Mouse (Mus musculus): ENCODE results near the gene Armc10. TPM values are rescaled to one million over a fixed set of nuclear protein-coding genes. Genes with fewer than 3 reads are reported as not detected.
A peak's percentile ranks its signal among the peaks of the same experiment; 100 is the strongest.

Armc10 gene
- polyA plus RNA-seq, 1 experiment from 2014 or later = 35.7 TPM

- Histone ChIP-seq H3K9me3 (no peaks in the 10 kb centered on the region), H3K4me2 (peak overlapping the region; percentile 75), H3K27ac (0 out of 2 replicates have a peak overlapping the region, but pooled peaks have one; percentile 33), H3K4me1 (peaks cover 22% of the 10 kb centered on the region), H3K27me3 (peaks cover 4% of the 10 kb centered on the region; the same call in 1 of the 2 replicates), H3K4me3 (peak overlapping the region; percentile 80), H3K36me3 (peaks cover 19% of the 10 kb centered on the region), H3K9ac (no peak overlapping the region)
- ATAC-seq (ENCODE audit: insufficient number of reproducible peaks, low FRiP score, low TSS enrichment, low read depth) = no peak
- 8% methylated on average over 14 of the region's 14 CpGs for WGBS
Measured at GRCm38 (mm10) chr5:21644891-21645438, 648 bp upstream of the Armc10 start.

- WGBS = under 1% methylated on average over 25 of the region's 25 CpGs
- ATAC-seq (ENCODE audit: insufficient number of reproducible peaks, low FRiP score, low TSS enrichment, low read depth) = peak; percentile 35
- Histone ChIP-seq H3K27ac (peak overlapping the region; percentile 86), H3K4me2 (peak overlapping the region; percentile 75), H3K9me3 (no peaks in the 10 kb centered on the region), H3K4me3 (peak overlapping the region; percentile 80), H3K27me3 (peaks cover 4% of the 10 kb centered on the region; the same call in 1 of the 2 replicates), H3K4me1 (peaks cover 22% of the 10 kb centered on the region), H3K9ac (peak overlapping the region; percentile 69), H3K36me3 (peaks cover 29% of the 10 kb centered on the region)
Measured at GRCm38 (mm10) chr5:21646133-21646491, 499 bp downstream of the Armc10 start.

GRCm38 (mm10) chr5:21650736-21651135 lies 5.1 kb downstream of the Armc10 start:
- no peaks in the 10 kb centered on the region for H3K27me3 ChIP-seq
- no peak overlapping the region for H3K4me3 ChIP-seq
- peaks cover 15% of the 10 kb centered on the region for H3K4me1 ChIP-seq
- H3K9me3 ChIP-seq = no peaks in the 10 kb centered on the region
- 72% methylated on average over 2 of the region's 2 CpGs for WGBS
- peaks cover 56% of the 10 kb centered on the region for H3K36me3 ChIP-seq
- H3K27ac ChIP-seq = no peak overlapping the region
- no peak overlapping the region for H3K9ac ChIP-seq
- H3K4me2 ChIP-seq = no peak overlapping the region
- ATAC-seq (ENCODE audit: insufficient number of reproducible peaks, low FRiP score, low TSS enrichment, low read depth) = no peak

- H3K9ac ChIP-seq = no peak overlapping the region
- no peak overlapping the region for H3K27ac ChIP-seq
- no peak overlapping the region for H3K4me3 ChIP-seq
- no peaks in the 10 kb centered on the region for H3K9me3 ChIP-seq
- H3K4me2 ChIP-seq = no peak overlapping the region
- WGBS = 63% methylated on average over 7 of the region's 7 CpGs
- peaks cover 60% of the 10 kb centered on the region for H3K36me3 ChIP-seq
- no peak for ATAC-seq (ENCODE audit: insufficient number of reproducible peaks, low FRiP score, low TSS enrichment, low read depth)
- H3K4me1 ChIP-seq = peaks cover 7% of the 10 kb centered on the region; the same call in 1 of the 2 replicates
- no peaks in the 10 kb centered on the region for H3K27me3 ChIP-seq
Measured at GRCm38 (mm10) chr5:21651885-21652612, 6.4 kb downstream of the Armc10 start.

- WGBS = 93% methylated on average over 9 of the region's 9 CpGs
- H3K27ac ChIP-seq = no peak overlapping the region
- no peak for ATAC-seq (ENCODE audit: insufficient number of reproducible peaks, low FRiP score, low TSS enrichment, low read depth)
- H3K9me3 ChIP-seq = no peaks in the 10 kb centered on the region
- no peaks in the 10 kb centered on the region for H3K4me1 ChIP-seq
- H3K4me2 ChIP-seq = no peak overlapping the region
- H3K4me3 ChIP-seq = no peak overlapping the region
- H3K9ac ChIP-seq = no peak overlapping the region
- peaks cover 52% of the 10 kb centered on the region for H3K36me3 ChIP-seq
- H3K27me3 ChIP-seq = no peaks in the 10 kb centered on the region
Measured at GRCm38 (mm10) chr5:21656912-21657311, 11.3 kb downstream of the Armc10 start.

- H3K4me1 ChIP-seq = no peaks in the 10 kb centered on the region
- whole genome bisulfite sequencing = 92% methylated on average over 6 of the region's 6 CpGs
Measured at GRCm38 (mm10) chr5:21658038-21658437, 12.4 kb downstream of the Armc10 start.

GRCm38 (mm10) chr5:21658623-21659395 lies 13.2 kb downstream of the Armc10 start:
- Histone ChIP-seq H3K9ac (no peak overlapping the region), H3K4me2 (no peak overlapping the region), H3K27me3 (no peaks in the 10 kb centered on the region), H3K36me3 (peaks cover 41% of the 10 kb centered on the region), H3K4me1 (no peaks in the 10 kb centered on the region), H3K27ac (no peak overlapping the region), H3K4me3 (no peak overlapping the region), H3K9me3 (no peaks in the 10 kb centered on the region)
- no peak for ATAC-seq (ENCODE audit: insufficient number of reproducible peaks, low FRiP score, low TSS enrichment, low read depth)
- WGBS = 52% methylated on average over 11 of the region's 11 CpGs

More at GRCm38 (mm10) chr5:21658038-21658437, 12.4 kb downstream of the Armc10 start:
- H3K4me2 ChIP-seq = no peak overlapping the region
- no peak overlapping the region for H3K4me3 ChIP-seq
- ATAC-seq (ENCODE audit: insufficient number of reproducible peaks, low FRiP score, low TSS enrichment, low read depth) = no peak
- H3K27ac ChIP-seq = no peak overlapping the region
- peaks cover 48% of the 10 kb centered on the region for H3K36me3 ChIP-seq
- no peaks in the 10 kb centered on the region for H3K27me3 ChIP-seq
- H3K9me3 ChIP-seq = no peaks in the 10 kb centered on the region
- H3K9ac ChIP-seq = no peak overlapping the region

- Histone ChIP-seq H3K36me3 (peaks cover 39% of the 10 kb centered on the region), H3K4me1 (no peaks in the 10 kb centered on the region), H3K27me3 (no peaks in the 10 kb centered on the region), H3K9ac (no peak overlapping the region), H3K27ac (no peak overlapping the region), H3K4me3 (no peak overlapping the region), H3K4me2 (no peak overlapping the region), H3K9me3 (no peaks in the 10 kb centered on the region)
- WGBS = 93% methylated on average over 6 of the region's 6 CpGs
- ATAC-seq (ENCODE audit: insufficient number of reproducible peaks, low FRiP score, low TSS enrichment, low read depth) = no peak
Measured at GRCm38 (mm10) chr5:21660850-21661249, 15.2 kb downstream of the Armc10 start.

- no peak for ATAC-seq (ENCODE audit: insufficient number of reproducible peaks, low FRiP score, low TSS enrichment, low read depth)
- Histone ChIP-seq H3K4me3 (no peak overlapping the region), H3K27me3 (no peaks in the 10 kb centered on the region), H3K4me1 (no peaks in the 10 kb centered on the region), H3K9me3 (no peaks in the 10 kb centered on the region), H3K4me2 (no peak overlapping the region), H3K36me3 (peaks cover 33% of the 10 kb centered on the region), H3K9ac (no peak overlapping the region), H3K27ac (no peak overlapping the region)
- WGBS = 90% methylated on average over 11 of the region's 11 CpGs
Measured at GRCm38 (mm10) chr5:21663081-21663480, 17.5 kb downstream of the Armc10 start.

- no peak overlapping the region for H3K4me3 ChIP-seq
- no peaks in the 10 kb centered on the region for H3K4me1 ChIP-seq
- no peaks in the 10 kb centered on the region for H3K27me3 ChIP-seq
- H3K9me3 ChIP-seq = no peaks in the 10 kb centered on the region
- no peak for ATAC-seq (ENCODE audit: insufficient number of reproducible peaks, low FRiP score, low TSS enrichment, low read depth)
- no peak overlapping the region for H3K27ac ChIP-seq
- H3K9ac ChIP-seq = no peak overlapping the region
- WGBS = 42% methylated on average over 8 of the region's 8 CpGs
- H3K36me3 ChIP-seq = peaks cover 8% of the 10 kb centered on the region
- no peak overlapping the region for H3K4me2 ChIP-seq
Measured at GRCm38 (mm10) chr5:21667191-21668137, 21.9 kb downstream of the Armc10 start.

GRCm38 (mm10) chr5:21669307-21669706 lies 23.7 kb downstream of the Armc10 start:
- Histone ChIP-seq H3K36me3 (no peaks in the 10 kb centered on the region), H3K4me3 (no peak overlapping the region), H3K9me3 (no peaks in the 10 kb centered on the region), H3K4me2 (no peak overlapping the region), H3K9ac (no peak overlapping the region), H3K4me1 (peaks cover 3% of the 10 kb centered on the region; the same call in 1 of the 2 replicates), H3K27me3 (no peaks in the 10 kb centered on the region), H3K27ac (no peak overlapping the region)
- WGBS = 78% methylated on average over 2 of the region's 2 CpGs
- ATAC-seq (ENCODE audit: insufficient number of reproducible peaks, low FRiP score, low TSS enrichment, low read depth) = no peak

Data from limb, embryonic 15.5 days (tissue).